Mouse (Mus musculus) left cerebral cortex, adult 11 months (tissue): ENCODE results near the gene Mrgprd.

ENCODE experiments used
- DNase-seq: peaks from one replicate; pipeline ENCODE4 v3.0.0; 2022; ENCODE audit warnings: low spot score

The Mrgprd gene

DNA sequence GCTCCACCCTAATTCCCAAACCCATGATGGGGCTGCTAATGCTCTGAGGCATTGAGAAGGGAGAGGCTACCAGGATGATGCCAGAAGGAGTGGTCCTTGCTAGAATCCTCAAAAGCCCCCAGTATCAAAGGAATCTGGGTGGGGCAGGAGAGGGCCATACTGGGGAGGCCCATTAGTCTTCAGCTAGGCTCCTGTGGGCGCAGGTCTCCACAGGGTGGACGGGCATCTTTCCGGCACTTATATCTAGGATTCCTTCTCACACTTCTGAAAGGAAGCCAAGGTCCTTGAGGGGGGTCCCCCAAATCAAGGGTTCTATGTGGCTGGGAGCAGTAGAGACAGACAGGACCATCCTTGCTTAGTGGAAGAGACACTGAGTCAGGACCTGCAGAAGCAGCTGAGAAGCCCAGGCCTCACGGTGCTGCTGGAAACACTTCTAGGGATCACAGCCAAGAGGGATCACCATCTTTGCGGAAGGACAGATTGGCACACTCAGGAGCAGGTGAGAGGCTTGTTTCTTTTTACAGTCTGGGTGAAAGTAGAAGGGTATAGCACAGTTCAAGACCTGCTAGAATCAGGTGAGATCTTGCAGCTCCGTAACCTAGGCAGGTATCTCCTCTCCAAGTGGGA is at the start of gene Mrgprd:
Mrgprd (plus strand) TSS at position 51 of the 627 bp plus-strand sequence.
- no peak for DNase-seq

DNA sequence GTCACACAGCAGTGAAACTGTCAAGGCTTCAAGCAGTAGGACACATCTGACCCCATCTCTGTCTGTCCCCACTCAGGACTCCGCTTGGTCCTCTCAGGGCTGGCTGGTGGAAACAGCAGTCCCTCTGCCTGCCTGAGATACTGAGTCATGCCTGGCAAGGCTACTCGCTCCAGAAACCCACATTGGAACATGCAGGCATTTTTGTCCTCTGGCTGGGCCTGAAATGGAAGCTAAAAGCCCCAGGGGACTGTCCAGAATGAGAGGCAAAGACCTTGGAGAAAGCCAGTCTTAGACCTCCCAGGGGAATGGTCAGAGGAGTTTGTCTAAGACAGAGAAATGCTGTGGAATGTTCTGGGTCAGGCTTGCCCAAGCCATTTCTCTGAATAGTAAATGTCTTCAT is 48.6 kb upstream of the Mrgprd start:
- no peak for DNase-seq

DNA sequence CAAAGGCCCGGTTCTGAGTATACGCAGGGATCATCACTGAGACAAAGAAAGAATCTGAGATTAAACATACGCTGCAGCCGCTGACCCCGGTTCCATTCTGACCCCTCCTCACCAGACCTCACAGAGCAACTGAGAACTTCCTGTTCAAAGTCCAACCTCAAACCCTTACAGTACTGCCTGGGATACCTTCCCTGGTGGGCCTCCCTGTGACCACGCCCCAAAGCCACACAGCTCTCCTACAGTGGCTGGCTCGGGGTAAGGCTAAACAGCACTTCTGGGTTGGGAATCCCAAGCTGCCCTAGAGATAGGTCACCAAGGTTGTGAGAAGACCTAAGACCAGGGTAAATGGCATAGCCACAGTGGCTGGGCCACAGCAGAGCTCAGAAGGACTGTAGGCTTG is 45.7 kb upstream of the Mrgprd start:
- no peak for DNase-seq

DNA sequence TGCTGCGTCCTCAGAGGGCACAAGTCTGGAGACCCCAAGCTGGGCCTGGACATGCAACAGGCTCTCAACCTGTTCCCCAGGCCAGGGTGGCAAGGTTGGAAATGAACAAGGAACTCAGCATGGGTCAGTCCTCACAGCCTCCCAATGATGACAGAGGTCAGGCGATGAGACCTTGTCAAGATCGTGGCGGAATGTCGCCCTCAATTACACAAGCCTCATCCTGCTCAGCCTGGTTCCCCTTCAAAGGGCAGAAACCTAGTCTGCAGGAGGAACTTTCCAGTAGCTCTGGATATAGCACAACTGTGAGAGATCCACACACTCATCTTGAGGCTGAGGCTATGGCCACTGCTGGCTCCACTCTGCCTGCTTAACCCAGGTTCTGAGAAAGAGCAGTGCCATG is 43.7 kb upstream of the Mrgprd start:
- no peak for DNase-seq

DNA sequence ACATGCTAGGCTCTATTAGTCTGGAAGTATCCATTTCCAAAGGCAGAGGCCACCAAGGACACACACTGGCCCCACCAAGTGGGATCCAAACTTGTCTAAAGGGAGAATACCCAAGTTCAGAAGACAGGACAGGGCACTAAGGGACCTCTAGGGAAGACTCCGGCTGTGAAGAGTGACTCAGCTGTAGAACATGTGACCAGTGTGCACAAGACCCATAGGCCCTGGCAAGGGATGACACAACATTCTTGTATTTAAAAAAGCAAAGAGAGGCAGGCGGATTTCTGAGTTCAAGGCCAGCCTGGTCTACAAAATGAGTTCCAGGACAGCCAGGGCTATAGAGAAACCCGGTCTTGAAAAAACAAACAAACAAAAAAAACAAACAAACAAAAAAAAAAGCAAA is 39.1 kb upstream of the Mrgprd start:
- no peak for DNase-seq

DNA sequence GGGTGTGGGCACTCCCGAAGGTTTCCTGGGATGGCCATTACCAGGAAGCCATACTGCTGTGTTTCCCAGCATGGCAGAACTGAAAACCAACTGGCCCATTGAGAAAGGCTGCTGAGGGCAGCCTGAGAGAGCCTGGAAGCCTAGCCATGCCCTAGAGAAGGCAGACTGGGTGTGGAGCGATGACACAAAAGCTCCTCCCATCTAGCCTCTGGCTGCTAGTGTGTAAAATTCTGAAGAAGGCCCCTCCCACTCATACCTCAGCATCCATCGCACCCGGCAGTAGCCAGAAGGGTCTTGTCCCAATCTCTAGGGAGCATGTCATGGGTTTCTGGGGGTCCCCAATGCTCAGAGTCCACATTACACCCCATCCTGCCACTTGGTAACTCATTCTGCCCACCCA is 33.2 kb upstream of the Mrgprd start:
- DNase-seq, result no peak

DNA sequence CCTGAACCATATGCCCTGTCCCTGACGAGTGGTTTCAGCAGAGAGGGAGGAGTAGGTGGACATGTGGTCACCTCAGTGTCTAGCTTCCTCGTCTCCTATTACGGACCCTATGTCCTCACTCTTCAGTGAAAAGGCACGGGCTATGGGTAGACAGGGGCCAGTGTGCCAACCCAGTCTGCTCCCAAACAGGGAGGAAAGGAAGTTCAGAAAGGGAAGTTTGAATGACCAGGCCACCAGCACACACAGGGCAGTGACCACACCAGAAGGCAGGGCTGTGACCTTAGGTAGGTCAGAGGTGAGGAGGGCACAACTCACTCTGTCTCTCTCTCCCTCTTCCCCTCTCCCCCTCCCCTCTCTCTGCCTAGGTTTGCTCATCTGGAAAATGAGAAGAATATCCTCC is 31.6 kb upstream of the Mrgprd start:
- no peak for DNase-seq

DNA sequence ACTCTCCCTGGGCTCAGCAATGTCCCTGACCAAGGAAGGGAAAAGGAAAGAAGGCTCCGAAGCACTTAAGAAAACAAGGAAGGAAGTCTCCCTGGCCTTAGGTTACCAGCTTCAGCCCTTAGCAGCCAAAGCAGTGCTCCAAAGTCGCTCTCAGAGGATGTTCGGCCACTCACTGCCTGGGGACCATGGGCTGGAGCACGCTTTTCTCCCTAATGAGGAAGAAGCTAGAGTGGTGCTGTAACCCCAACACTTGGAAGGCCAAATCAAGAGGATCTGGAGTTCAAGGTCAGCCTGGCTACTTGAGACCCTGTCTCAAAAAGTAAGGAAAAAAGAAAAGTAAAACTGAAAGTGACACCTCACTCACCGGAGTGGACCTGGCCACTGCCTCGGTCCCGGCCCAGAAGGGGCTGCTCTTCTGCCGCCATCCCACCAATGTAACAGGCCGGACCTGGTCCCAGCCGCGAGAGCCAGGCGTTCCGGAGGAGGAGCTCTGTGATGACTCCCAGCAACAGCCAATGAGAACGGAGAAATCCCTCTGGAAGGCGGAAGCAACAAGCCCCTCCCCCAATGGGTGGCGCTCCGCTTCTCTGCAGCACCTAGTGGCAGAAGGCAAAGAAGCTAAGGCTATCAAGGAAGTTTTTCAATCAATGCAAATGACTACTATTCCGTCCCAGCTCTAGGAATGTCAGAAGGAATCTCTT is 31.0 kb upstream of the Mrgprd start, which contains the start of gene Tpcn2:
Tpcn2 (minus strand) TSS at position 525 of the 701 bp plus-strand sequence.
- DNase-seq, result peak; percentile 78

DNA sequence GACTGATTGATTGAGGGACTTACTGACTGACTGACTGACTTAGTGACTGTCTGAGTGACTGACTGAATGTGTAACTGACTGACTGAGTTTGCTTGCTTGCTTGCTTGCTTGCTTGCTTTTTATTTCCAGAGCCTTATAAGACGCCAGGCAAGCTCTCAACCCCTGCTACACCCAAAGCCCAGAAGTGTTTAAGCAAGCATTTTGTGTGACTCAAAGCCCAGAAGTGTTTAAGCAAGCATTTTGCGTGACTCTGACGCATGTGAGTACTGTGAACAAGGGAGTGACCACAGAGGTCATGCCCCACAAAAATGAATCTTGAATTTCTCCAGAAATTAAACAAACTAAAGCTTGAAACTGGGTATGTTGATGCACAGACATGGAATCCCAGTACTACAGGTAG is 30.3 kb upstream of the Mrgprd start:
- no peak for DNase-seq

DNA sequence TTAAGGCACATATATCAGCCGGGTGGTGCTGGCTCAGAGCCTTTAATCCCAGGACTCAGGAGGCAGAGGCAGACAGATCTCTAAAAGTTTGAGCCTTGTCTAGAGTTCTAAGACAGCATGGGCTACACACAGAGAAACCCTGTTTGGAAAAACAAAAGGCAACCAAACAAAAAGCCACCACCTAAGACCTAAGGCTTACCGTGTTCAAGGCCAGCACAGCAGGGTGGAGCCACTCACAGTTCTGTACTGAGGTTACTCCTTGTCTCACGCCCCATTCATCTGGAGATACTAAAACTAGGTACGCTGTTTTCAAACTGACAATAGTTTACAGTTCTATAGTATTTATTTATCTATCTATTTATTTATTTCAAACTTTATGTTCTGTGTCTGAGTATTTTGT is 29.2 kb upstream of the Mrgprd start:
- no peak for DNase-seq

DNA sequence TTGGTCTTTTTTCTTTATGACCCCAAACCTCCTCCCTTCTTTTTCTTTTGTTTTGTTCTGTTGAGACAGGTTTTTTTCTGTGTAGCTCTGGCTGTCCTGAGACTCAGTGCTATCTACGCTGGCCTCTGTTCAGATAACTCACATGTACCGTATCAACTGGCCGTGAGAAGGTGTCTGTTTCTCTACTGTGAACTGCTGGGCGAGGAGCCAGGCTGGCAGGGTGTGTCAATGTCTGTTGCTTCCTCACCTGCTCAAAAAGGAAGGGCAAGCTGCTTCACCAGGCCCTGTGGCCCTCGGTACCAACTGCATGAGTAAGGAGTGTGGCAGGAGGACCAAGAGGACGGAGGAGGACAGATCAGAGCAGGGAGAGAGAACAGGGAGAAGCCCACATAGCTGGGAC is 27.2 kb upstream of the Mrgprd start:
- no peak for DNase-seq

DNA sequence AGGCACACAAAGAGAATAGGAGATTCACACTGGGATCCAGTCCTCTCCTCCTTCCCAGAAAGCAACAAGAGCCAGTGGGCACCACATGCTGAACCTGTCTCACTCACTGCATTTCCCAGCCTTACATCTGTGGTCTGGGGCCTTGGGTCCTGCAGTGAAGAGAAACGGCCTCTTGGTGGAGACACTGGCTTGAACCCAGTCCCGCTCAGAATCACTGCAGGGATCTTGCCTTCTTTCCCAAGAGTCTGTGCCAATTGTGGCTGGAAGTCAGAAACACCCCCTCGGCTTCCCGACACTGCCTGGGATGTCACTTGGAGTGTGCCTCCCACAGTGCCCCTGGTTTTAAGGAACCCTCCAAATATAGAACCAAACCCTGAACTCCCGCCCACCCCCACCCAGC is 25.3 kb upstream of the Mrgprd start:
- no peak for DNase-seq

DNA sequence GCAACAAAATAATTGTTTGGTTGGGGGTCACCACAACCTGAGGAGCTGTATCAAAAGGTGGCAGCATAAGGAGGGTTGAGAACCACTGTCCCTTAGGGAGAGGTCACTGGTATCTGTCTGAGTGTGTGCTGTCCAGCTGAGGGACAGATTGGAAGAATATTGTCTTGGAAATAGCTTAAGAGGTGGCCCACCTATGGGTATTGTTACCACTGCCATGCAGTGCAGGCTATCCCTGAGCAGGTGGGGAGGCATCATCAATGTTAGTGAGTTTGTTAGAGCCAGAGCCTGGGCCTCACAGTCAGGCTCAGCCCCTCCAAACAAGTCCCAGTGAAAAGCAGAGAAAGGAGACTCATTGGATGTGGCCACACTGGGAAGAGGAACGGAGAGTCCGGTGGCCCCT is 22.8 kb upstream of the Mrgprd start:
- DNase-seq, result no peak

DNA sequence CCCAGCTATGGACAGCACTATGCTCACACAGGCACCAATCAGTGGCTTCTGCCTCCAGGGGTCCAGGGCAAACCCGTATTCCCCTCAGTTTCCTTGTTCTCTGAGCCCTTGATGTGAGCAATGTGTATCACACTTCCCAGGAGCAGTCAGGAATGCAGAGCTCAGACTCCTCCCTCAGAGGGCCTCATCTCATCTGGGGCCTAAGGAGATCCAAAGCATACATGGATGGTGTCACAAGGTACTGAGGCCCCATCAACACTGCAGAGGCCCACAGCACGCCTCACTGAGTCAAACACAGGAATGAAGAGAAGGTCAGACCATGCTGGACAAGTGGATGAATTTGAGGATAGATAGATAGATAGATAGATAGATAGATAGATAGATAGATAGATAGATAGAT is 21.9 kb upstream of the Mrgprd start:
- no peak for DNase-seq

DNA sequence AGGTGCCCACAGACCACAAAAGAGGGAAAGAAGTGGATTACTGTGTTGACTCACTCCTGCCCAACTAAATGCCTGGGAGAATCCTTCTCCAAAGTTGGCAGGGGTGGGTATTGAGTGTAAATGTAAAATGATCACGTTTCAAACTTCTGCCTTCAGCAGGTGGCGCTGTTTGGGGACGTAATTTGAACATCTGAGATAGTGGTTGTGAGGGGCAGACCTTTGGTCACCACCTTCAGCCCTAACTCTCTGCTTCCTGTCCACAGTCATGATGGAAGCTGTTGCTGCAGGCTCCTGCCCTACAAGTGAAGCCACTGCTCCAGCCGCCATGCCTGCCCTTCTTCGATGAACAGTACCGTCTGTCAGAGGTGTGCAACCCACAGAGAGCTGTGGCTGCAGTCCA is 20.8 kb upstream of the Mrgprd start:
- no peak for DNase-seq

DNA sequence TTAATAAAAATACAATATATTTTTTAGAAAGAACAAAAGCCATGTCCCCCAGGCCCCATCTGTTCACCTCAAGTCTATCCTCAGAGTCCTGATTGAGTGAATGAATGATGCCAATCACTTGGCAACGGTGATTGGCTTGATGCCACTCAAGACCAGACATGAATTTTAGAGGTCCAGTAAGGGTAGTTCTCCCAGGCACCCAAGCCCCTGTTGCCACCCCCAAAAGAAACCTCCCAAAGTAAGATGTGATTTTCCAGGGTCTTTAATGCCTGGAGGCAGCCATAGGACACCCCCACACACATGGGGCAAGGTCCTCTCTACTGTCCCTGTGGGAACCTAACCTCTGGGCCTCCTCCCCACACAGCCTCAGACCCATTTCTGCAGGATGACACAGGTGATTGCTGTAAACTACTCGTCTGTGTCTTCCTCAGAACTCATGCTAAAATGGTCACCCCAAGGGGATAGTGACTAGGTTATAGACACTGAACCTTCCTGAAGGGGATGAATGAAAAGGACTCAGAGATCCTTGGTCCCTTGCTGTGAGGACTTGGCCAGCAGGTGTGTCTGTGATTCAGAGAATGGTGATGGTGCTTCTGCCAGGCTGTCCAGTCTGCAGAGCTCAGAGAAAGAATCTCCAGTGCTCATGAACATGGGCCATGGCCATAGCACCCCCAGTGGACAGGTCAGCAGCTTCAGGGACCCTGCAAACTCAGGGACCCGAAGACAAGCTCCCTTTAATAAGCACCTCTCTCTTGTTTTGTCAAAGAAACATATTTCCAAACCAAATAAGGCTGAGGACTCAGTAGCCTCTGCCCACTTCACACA is 15.8 kb upstream of the Mrgprd start:
- no peak for DNase-seq

DNA sequence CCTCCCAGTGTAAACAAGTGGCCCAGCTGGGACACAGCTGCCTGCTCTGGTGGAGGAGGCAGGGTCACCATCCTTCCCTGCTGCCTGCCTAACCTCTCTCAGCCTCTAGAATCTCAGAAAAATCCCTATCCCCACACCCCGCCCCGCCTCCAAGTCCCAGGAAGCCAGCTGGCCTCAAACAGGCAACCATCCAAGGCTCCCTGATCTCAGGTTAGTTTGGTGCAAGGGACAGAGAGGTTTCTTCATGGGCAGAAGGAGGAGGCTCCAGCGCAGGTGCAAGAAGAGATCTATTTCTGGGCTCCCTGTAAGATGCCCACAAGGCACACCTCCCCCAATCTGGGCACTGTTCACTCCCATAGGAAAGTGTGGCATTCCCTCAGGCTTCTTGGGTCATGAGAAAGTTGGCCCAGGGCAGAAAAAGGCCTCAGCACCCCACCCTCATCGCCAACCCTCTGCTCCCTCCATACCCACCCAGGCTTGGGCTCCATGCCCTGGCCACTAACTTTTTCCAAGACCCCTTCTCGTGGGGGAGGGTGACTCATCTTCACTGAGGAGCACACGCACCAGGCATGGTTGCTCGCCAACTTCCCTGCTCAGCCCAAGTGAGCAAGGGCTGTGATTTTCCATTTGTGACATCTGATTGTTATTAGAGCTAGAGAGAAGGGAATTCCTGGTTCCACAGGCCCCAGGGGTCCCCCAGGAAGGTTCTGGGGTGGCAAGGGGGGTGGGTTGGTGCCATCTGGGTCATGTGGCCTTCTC is 14.9 kb upstream of the Mrgprd start:
- no peak for DNase-seq

DNA sequence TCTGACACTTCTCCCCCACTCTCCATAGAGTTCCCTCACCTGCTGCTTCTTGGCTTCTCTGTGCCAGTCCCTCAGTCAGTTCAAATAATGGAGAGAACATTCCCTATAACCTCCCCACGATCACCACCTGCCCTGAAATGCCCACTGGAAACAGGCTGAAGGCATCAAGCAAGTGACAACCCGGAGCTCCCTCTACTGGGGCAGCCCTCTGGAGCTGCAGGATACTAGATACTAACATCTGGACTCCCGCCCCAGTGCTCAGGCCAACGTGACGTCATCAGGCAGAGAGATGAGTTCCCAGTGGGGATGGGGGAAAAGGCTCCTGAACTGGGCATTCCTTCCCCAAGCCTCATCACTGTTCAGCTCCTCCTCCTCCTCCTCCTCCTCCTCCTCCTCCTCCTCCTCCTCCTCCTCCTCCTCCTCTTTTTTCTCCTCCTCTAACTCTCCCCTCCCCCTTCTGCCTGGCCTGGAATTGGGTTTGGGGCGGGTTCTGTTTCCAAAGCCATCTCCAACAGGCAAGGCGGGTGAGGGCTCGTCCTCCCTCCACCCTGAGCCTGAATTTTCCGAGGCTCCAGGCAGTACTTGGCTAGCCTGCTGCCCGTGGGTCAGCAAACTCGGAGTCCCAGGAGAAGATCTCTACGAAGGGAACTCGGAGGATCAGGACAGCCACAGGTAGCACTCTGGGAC is 14.2 kb upstream of the Mrgprd start, which contains the start of gene Mrgprf:
Mrgprf (plus strand) TSS at position 508 of the 687 bp plus-strand sequence.
- no peak for DNase-seq

DNA sequence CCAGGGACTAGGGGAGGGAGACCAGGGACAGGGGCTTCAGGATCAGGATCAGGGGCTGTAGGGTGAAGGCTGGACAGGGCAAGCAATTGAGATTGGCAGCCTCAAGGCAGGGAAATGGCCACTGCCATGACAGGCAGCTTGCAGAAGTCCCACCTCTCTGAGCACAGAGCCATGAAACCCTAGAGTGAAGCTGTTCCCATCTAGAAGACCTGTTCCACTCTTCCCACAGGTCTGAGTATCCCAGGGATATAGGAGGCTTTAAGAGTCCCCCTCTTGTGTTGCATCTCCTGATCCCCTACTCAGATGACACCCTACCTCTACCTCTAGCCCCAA is 13.7 kb upstream of the Mrgprd start:
- no peak for DNase-seq

DNA sequence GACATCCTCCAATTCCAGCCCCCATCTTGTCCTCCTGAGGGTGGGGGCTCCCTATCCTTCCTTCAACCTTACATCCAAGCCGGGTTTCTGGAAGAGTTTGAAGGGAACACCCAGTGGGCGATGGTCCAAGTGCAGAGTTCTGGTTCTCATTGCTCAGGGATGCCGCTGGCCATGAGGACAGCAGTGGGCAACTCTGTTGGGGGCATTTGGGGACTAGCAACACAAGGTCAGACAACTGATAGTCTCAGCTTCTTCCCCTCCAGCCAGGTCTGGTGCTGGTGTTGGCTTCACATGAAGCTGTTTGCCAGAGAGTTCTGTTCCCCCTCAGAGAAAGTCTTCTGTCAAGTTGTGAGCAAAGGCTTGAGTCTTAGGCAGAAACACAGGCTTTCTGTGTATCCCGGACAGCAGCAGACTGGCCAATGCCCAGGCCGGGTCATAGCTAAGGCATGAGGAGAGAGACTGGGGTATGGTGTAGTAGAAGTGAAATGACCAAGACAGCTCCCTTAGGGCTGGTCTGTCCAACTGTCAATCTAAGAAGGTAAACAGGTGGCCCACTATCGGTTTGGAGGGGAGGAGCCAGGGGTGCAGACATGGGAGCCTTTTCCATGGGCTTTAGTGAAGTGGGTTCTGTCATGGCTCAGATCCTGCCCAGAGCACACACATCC is 13.2 kb upstream of the Mrgprd start:
- DNase-seq, result no peak
